Mouse (Mus musculus): ENCODE measurements around the gene Amer3. TPM values are rescaled to one million over a fixed set of nuclear protein-coding genes. Genes with fewer than 3 reads are reported as not detected.
"Not testable (repeated sequence)": the region's sequence is repeated elsewhere in the genome, so short reads cannot be mapped to it uniquely, and the experiment has no call there.

Gene Amer3
- total RNA-seq, 2 experiments from 2014 or later = not detected

DNA sequence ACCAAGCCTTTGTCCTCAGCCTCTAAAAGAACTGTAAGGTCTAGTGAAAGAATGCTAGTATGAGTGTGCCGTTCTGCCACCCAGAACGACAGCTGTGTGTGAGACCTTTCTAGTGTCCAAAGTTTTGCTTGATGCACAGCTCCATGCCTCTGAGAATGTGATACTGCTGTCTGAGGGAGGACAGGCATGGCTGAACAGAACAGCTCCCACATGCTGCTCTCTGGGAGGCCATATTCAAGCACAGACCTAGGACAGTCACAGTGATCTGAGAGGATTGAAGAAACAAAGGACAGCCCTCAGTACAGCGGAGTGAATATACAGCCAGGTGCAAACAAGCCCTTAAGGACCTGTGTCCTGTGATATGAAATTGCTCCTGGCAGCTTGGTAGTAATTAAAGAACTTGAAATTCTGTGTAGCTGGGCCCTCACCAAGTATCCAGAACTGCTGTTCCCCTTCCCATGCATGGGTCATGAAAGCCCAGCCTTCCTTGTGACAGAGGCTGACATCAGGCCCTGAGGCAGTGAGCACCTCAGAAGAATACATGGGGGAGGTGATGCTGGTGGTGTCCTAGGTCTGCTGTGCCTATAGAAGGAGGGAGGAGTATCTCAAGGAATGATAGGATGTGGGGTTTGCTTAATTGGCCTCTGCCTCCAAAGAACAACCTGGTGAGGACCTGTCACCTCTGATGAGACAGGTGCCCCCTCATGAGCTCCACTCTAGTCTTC, 22.0 kb downstream of the Amer3 start:
- no peak for DNase-seq (ENCODE audit: low spot score)

DNA sequence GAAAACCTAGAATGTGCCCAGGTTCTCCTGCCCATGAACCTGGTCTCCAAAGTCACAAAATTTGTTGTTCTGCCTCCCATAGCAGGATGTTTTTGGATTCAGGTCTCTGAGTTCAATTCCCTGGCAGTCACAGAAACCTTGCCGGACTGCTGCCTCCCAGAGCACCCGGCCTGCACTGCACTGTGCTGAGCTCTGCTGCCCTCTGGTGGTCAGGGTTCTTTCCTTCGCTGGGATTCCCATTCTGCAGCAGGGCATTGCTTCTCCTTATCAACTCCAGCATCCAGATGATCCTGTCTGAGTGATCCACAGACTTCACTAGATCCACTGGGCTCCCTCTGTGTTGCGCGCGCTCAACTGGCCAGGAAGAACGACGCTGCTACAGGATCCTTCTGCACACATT, 22.9 kb downstream of the Amer3 start:
- peak; percentile 40 for DNase-seq (ENCODE audit: low spot score)

DNA sequence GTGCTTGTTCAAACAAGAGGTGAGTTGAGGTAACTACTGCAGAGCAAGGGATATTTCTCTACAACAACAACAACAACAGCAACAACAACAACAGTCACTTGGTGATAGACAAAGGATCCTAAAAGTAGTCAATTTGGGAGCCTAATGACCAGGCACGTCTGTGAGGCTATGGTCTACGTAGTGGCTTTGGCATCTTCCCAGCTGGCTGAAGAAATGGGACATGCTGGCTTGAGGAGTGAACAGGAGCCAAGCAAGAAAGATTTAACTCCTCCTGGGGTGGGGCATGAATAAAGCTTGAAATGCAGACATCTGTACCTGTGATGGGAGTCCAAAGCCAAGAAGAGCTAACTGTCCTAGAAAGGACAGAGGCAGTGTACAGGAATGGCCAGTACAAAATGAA, 34.3 kb downstream of the Amer3 start:
- DNase-seq (ENCODE audit: low spot score) = no peak

DNA sequence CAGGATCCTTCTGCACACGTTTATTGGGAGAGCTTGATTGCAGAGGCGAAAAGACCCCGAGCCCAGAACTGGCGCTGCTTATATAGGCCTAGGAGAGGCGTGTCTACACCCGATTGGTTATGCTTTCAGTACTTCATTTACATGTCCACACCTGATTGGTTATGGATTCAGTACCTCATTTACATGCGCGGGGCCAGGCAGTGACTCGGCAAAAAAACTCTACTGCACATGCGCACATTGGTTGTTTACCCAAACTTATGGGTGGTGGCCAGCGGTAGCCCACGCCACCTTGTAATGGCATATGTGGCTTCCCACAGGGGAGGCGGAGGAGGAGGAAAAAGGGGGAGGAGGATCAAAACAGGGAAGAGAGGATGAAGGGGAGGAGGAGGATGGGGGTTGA, 40.7 kb downstream of the Amer3 start:
- DNase-seq (ENCODE audit: low spot score) = not testable (repeated sequence)

DNA sequence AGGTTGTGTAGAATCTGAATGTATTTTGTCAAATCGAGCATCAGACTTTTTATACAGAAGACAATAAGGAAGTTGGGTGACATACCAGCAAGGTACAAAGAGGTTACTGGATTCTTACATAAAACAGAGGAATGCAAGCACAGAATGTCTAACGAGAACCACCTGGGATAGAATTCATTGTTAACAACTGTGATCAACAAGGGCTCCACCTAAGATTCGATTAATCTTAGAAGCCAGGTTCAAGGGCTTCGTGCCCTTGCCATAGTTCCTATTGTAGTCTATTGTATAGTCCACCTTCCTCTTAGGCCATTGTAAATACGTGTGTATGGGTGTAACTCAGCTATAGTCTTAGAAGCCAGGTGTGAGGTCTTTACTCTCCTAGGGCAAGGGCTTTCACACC, 41.3 kb downstream of the Amer3 start:
- DNase-seq (ENCODE audit: low spot score) = not testable (repeated sequence)

DNA sequence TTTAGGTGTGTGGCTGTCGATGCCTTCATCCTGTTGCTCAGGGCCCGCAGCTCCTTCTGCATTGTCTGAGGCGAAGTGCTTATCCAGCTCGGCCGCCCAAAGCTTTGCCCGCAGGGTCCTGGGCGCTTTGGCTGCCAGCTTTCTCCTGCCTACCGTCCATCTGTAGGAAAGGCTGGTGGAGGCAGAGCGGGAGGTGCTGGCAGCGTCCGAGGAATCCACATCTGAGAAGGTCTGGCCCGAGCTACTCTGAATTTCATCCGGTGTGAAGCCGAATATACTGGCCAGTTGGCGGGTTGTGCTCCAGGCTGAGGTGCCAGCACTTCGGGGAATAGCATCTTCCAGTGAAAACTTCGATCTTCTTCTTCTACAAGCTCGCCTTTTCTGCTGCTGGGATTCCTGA, 56.3 kb downstream of the Amer3 start:
- DNase-seq (ENCODE audit: low spot score) = no peak

Other genes with a start within 250 kb of the Amer3 start
- 10 to 100 TPM; 11.7 to 12.6 TPM for gene Ccdc115, start 140.0 kb upstream of the Amer3 start, total RNA-seq (2021)
- gene Imp4, start 139.8 kb upstream of the Amer3 start, total RNA-seq (2021) = 10 to 100 TPM; 10.3 to 13.4 TPM
- 1 to 10 TPM; 1.4 to 1.9 TPM for gene Ptpn18, start 119.9 kb upstream of the Amer3 start, total RNA-seq (2021)
- not detected for gene Prss39, start 81.2 kb upstream of the Amer3 start, total RNA-seq (2021)
- gene Cfc1, start 44.0 kb upstream of the Amer3 start, total RNA-seq (2021) = not detected
- not detected for gene Prss40, start 18.7 kb upstream of the Amer3 start, total RNA-seq (2021)

Measured in gastrocnemius, adult 18-20 months (tissue).